Mouse (Mus musculus): ENCODE measurements around the gene Cdhr3. TPM values are rescaled to one million over a fixed set of nuclear protein-coding genes. Genes with fewer than 3 reads are reported as not detected.

The Cdhr3 gene
- polyA plus RNA-seq, 1 experiment from 2014 or later, result 0.21 TPM

- Histone ChIP-seq H3K27me3 (no peaks in the 10 kb centered on the region), H3K4me3 (replicated peaks) (no peak overlapping the region), H3K4me2 (no peak overlapping the region), H3K4me1 (peaks cover 16% of the 10 kb centered on the region), H3K9ac (no peak overlapping the region), H3K27ac (no peak overlapping the region), H3K36me3 (no peaks in the 10 kb centered on the region), H3K9me3 (replicated peaks) (no peaks in the 10 kb centered on the region)
- no peak for ATAC-seq (replicated peaks; ENCODE audit: low FRiP score)
- 51% methylated on average over 9 of the region's 9 CpGs for WGBS
These were observed 39.4 kb downstream of the Cdhr3 start for GRCm38 (mm10) chr12:33053311-33053710.

DNA sequence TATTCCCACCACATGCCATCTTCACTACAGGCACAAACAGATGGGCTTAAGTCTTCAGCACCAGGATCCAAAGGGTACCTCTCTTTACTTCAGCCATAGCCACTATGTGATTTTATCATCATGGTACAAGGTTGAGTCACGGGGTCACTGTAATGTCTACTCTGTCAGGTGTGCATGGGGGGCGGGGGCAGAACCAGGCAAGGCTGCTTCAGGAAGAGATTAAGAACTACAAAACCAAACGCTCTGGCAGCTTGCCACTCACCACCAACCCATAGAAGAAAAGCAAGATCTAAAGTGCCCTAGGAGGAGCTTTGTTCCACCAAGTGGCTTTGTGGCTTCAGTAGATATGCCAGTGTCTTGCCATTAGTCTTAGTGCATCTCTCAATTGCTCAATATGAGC lies 44.3 kb downstream of the Cdhr3 start:
- Histone ChIP-seq H3K4me1 (peaks cover 2% of the 10 kb centered on the region; the same call in 1 of the 2 replicates), H3K4me3 (replicated peaks) (no peak overlapping the region), H3K4me2 (no peak overlapping the region), H3K9ac (no peak overlapping the region), H3K27me3 (0 out of 2 replicates have a peak, but pooled peaks cover 3% of the 10 kb centered on the region), H3K36me3 (no peaks in the 10 kb centered on the region), H3K27ac (no peak overlapping the region), H3K9me3 (replicated peaks) (no peaks in the 10 kb centered on the region)
- 86% methylated on average over 3 of the region's 3 CpGs for WGBS
- no peak for ATAC-seq (replicated peaks; ENCODE audit: low FRiP score)

DNA sequence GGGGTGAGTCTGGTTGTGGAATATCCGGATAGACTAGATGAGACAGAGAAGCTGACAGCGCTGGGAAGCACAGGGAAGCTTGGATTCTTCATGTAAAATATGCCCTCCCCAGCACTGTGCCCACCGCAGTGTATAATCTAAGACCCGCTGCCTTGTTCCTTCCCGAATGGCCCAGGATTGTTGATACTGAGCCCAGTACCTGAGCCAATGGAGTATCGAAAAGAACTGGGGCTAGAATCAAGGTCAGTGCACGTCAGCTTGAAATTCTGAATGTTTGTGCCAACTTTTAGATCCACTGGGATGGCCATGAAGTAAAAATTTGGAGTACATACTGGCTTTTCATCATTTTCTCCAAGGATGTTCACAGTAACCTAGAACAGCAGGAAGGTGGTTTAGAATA lies 46.2 kb downstream of the Cdhr3 start:
- Histone ChIP-seq H3K9me3 (replicated peaks) (no peaks in the 10 kb centered on the region), H3K4me3 (replicated peaks) (no peak overlapping the region), H3K36me3 (no peaks in the 10 kb centered on the region), H3K4me2 (no peak overlapping the region), H3K27me3 (0 out of 2 replicates have a peak, but pooled peaks cover 3% of the 10 kb centered on the region), H3K9ac (no peak overlapping the region), H3K27ac (no peak overlapping the region), H3K4me1 (peaks cover 2% of the 10 kb centered on the region; the same call in 1 of the 2 replicates)
- ATAC-seq (replicated peaks; ENCODE audit: low FRiP score), result no peak
- 89% methylated on average over 7 of the region's 7 CpGs for WGBS

- H3K4me1 ChIP-seq, result peaks cover 2% of the 10 kb centered on the region; the same call in 1 of the 2 replicates
- no peaks in the 10 kb centered on the region for H3K36me3 ChIP-seq
- H3K27ac ChIP-seq, result no peak overlapping the region
- no peak overlapping the region for H3K9ac ChIP-seq
- no peak overlapping the region for H3K4me2 ChIP-seq
- no peaks in the 10 kb centered on the region for H3K9me3 ChIP-seq (replicated peaks)
- no peak overlapping the region for H3K4me3 ChIP-seq (replicated peaks)
- H3K27me3 ChIP-seq, result 0 out of 2 replicates have a peak, but pooled peaks cover 3% of the 10 kb centered on the region
- ATAC-seq (replicated peaks; ENCODE audit: low FRiP score), result no peak
- 51% methylated on average over 16 of the region's 16 CpGs for WGBS
These were observed 46.9 kb downstream of the Cdhr3 start for GRCm38 (mm10) chr12:33045533-33046361.

DNA sequence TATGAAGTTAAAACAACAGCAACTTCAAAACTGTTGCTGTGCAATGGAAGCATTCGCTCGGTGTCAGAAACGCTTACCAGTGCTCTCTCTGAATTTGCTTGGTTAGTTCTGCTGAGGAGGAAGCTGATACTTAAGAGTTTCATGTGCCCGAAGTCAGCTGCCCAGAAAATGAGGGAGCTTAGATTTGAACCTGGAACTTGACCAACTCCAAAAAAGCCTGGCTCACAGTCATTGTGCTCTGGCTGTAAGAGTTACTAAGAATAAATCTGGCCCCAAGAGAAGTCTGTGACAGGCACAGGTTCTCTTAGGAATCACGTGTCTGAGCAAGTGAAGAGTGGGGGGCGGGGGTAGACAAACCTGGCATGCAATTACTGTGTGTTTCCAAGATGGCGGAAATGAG lies 51.2 kb downstream of the Cdhr3 start:
- no peaks in the 10 kb centered on the region for H3K36me3 ChIP-seq
- no peak for ATAC-seq (replicated peaks; ENCODE audit: low FRiP score)
- H3K4me1 ChIP-seq, result no peaks in the 10 kb centered on the region; the same call in 1 of the 2 replicates
- H3K4me2 ChIP-seq, result no peak overlapping the region
- no peak overlapping the region for H3K27ac ChIP-seq
- H3K27me3 ChIP-seq, result peaks cover 7% of the 10 kb centered on the region; the same call in 1 of the 2 replicates
- 88% methylated on average over 7 of the region's 7 CpGs for WGBS
- no peak overlapping the region for H3K9ac ChIP-seq
- H3K4me3 ChIP-seq (replicated peaks), result no peak overlapping the region
- H3K9me3 ChIP-seq (replicated peaks), result no peaks in the 10 kb centered on the region

GRCm38 (mm10) chr12:33040811-33041210 lies 51.9 kb downstream of the Cdhr3 start:
- peaks cover 8% of the 10 kb centered on the region for H3K27me3 ChIP-seq
- no peak overlapping the region for H3K27ac ChIP-seq
- no peak overlapping the region for H3K9ac ChIP-seq
- WGBS, result 82% methylated on average over 2 of the region's 2 CpGs
- ATAC-seq (replicated peaks; ENCODE audit: low FRiP score), result no peak
- H3K36me3 ChIP-seq, result no peaks in the 10 kb centered on the region
- H3K4me3 ChIP-seq (replicated peaks), result no peak overlapping the region
- no peaks in the 10 kb centered on the region for H3K9me3 ChIP-seq (replicated peaks)
- H3K4me2 ChIP-seq, result no peak overlapping the region
- peaks cover 6% of the 10 kb centered on the region for H3K4me1 ChIP-seq

GRCm38 (mm10) chr12:33038676-33039075 lies 54.0 kb downstream of the Cdhr3 start:
- Histone ChIP-seq H3K9me3 (replicated peaks) (no peaks in the 10 kb centered on the region), H3K27me3 (peaks cover 11% of the 10 kb centered on the region), H3K4me1 (peaks cover 21% of the 10 kb centered on the region), H3K4me2 (no peak overlapping the region), H3K36me3 (no peaks in the 10 kb centered on the region), H3K9ac (no peak overlapping the region), H3K4me3 (replicated peaks) (no peak overlapping the region), H3K27ac (no peak overlapping the region)
- no peak for ATAC-seq (replicated peaks; ENCODE audit: low FRiP score)

DNA sequence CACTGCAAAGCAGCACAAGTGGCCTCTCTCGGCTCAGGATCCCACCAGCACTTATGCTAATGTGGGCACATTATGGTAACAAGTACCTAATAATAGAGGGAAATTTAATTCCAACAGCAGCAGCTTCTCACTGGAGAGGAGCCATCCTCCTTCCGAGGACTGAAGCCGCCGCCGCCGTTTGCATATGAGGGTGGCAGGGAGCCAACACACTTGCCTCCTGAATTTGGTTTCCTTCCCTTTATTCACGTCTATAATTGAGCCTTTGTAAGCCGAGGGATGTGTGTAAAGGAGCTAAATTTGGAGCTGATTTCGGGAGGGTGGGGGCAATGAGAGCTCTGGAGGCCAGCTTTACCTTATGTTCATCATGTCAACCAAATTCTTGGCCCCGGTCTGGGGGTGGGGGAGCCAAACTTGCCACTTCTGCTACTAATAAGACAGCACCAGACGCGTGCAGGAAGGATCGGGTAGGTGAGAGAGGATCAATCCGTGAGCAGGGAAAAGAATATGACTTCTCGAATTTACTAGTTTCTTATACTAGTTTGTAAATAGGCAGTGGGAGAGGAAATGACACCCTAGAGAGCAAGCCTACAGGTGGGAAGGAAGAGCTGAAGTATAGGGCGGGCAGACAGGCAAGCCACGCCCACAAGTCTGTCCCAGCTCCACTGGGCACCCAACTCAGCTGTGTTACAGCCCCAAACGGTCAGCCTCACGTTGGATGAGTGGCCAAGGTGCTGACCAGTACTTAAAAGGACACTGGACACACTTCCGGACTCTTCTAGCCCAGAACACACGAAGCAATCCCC lies 56.8 kb downstream of the Cdhr3 start:
- Histone ChIP-seq H3K4me1 (peaks cover 30% of the 10 kb centered on the region), H3K9me3 (replicated peaks) (no peaks in the 10 kb centered on the region), H3K4me3 (replicated peaks) (peak overlapping the region; percentile 13; the same call in 1 of the 2 replicates), H3K27ac (no peak overlapping the region), H3K27me3 (peaks cover 16% of the 10 kb centered on the region), H3K9ac (no peak overlapping the region), H3K4me2 (peak overlapping the region; percentile 47), H3K36me3 (no peaks in the 10 kb centered on the region)
- WGBS, result 12% methylated on average over 21 of the region's 21 CpGs
- no peak for ATAC-seq (replicated peaks; ENCODE audit: low FRiP score)

DNA sequence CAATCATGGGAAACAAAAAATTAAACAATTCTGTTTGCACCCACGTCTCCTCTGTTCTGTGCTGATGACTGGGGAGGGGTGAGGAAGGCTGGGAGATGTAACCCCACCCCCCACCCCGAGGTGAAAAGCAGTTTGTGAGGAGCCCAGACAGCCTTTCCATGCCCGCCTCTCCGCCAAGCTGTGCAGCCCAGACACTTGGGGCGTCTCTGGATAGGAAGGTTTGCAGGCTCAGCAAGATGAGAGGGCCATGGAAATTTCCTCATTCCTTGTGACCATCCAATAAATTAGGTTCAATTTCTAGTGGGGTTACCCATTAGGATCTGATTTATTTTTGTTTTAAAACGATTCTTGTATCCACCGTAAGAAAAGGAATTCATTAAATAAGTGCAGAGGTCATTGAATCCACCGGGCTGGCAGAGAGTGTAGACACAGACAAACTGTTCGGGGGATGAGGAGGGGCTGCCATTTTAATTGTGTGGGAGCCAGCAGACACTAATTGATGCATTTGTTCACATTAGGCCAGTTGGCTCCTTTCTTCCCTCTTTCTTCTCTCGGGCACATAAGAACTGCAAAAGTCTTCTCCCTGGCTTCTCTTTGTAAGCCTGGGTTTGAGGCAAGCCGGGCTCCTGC lies 57.5 kb downstream of the Cdhr3 start:
- Histone ChIP-seq H3K9me3 (replicated peaks) (no peaks in the 10 kb centered on the region), H3K9ac (no peak overlapping the region), H3K4me3 (replicated peaks) (no peak overlapping the region), H3K27ac (no peak overlapping the region), H3K4me1 (peaks cover 30% of the 10 kb centered on the region), H3K27me3 (peaks cover 16% of the 10 kb centered on the region), H3K4me2 (peak overlapping the region; percentile 47), H3K36me3 (no peaks in the 10 kb centered on the region)
- ATAC-seq (replicated peaks; ENCODE audit: low FRiP score), result peak; percentile 50; the same call in 1 of the 2 replicates
- 13% methylated on average over 11 of the region's 11 CpGs for WGBS

DNA sequence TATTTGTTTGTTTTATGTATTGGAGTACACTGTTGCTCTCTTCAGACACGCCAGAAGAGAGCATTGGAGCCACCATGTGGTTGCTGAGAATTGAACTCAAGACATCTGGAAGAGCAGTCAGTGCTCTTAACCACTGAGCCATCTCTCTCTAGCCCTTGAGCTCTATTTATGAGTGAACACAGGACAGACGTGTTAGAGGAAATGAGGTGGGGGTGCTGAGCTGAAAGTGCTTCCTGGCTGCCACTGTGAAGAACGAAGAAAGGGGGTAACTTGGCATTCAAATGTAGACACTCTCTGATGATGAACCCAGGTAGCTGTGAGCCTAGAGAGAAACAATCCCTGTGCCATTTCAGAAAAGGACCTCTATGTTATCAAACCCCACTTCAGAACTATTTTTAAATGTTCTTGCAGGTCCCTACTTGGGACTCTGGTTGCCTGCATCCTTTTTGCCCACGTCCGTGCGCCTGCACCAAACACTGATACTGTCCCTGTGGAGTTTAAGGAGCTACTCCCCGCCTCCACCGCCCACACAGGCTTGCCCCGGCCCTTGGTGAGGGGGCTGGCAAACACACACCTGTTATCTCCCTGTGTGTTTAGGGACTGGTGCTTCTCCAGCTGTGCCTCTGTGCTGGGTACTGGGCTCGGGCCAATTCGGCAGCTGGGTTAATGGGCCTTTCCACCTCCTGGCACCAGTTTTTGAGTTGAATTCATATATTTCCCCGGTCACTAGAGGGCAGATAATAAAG lies 58.2 kb downstream of the Cdhr3 start:
- no peak for ATAC-seq (replicated peaks; ENCODE audit: low FRiP score)
- no peaks in the 10 kb centered on the region for H3K36me3 ChIP-seq
- no peak overlapping the region for H3K4me3 ChIP-seq (replicated peaks)
- H3K27ac ChIP-seq, result no peak overlapping the region
- H3K9ac ChIP-seq, result no peak overlapping the region
- H3K27me3 ChIP-seq, result peaks cover 16% of the 10 kb centered on the region
- H3K9me3 ChIP-seq (replicated peaks), result no peaks in the 10 kb centered on the region
- 40% methylated on average over 12 of the region's 12 CpGs for WGBS
- peaks cover 30% of the 10 kb centered on the region for H3K4me1 ChIP-seq
- no peak overlapping the region for H3K4me2 ChIP-seq

GRCm38 (mm10) chr12:33033221-33033620 lies 59.5 kb downstream of the Cdhr3 start:
- ATAC-seq (replicated peaks; ENCODE audit: low FRiP score), result no peak
- Histone ChIP-seq H3K27me3 (peaks cover 13% of the 10 kb centered on the region), H3K4me2 (no peak overlapping the region), H3K9ac (no peak overlapping the region), H3K27ac (no peak overlapping the region), H3K4me1 (peaks cover 37% of the 10 kb centered on the region), H3K4me3 (replicated peaks) (no peak overlapping the region), H3K36me3 (no peaks in the 10 kb centered on the region), H3K9me3 (replicated peaks) (no peaks in the 10 kb centered on the region)
- WGBS, result 5% methylated on average over 6 of the region's 6 CpGs

Measured in kidney, embryonic 15.5 days (tissue).